Mouse (Mus musculus) hindbrain, embryonic 13.5 days (tissue): Measurements from ENCODE around the gene Taar7b. TPM values are rescaled to one million over a fixed set of nuclear protein-coding genes. Genes with fewer than 3 reads are reported as not detected.
A peak's percentile ranks its signal among the peaks of the same experiment; 100 is the strongest.

Experiments
- ATAC-seq: fragments of 200-750 bp; cut with Nextera tagmentation; 2 replicates; pipeline ENCODE4 v1.8.0; 2017; ENCODE audit warnings: moderate TSS enrichment; ENCODE audit not compliant: low FRiP score
- H3K27ac ChIP-seq: fragments of 300-500 bp; sonication (generic); 2 replicates; pipeline ENCODE4 v1.5.1; 2015; ENCODE audit warnings: inconsistent platforms, mild to moderate bottlenecking, moderate library complexity
- H3K27me3 ChIP-seq: fragments of 300-500 bp; sonication (generic); 2 replicates; pipeline ENCODE4 v1.6.1; 2015; ENCODE audit warnings: mild to moderate bottlenecking, inconsistent platforms
- H3K36me3 ChIP-seq: fragments of 300-500 bp; sonication (generic); 2 replicates; pipeline ENCODE4 v1.6.1; 2015; ENCODE audit warnings: mild to moderate bottlenecking, inconsistent platforms
- H3K4me1 ChIP-seq: fragments of 300-500 bp; sonication (generic); replicated peaks from 2 replicates; pipeline ENCODE4 v1.6.1; 2015; ENCODE audit warnings: inconsistent platforms
- H3K4me2 ChIP-seq: fragments of 300-500 bp; sonication (generic); 2 replicates; pipeline ENCODE4 v1.6.1; 2015; ENCODE audit warnings: inconsistent platforms, mild to moderate bottlenecking, moderate library complexity
- H3K4me3 ChIP-seq: fragments of 300-500 bp; sonication (generic); 2 replicates; pipeline ENCODE4 v1.5.1; 2015; ENCODE audit warnings: mild to moderate bottlenecking, inconsistent platforms
- H3K9ac ChIP-seq: fragments of 300-500 bp; sonication (generic); 2 replicates; pipeline ENCODE4 v1.6.1; 2015; ENCODE audit warnings: mild to moderate bottlenecking, inconsistent platforms
- H3K9me3 ChIP-seq: fragments of 300-500 bp; sonication (generic); 2 replicates; pipeline ENCODE4 v1.6.1; 2016; ENCODE audit warnings: inconsistent platforms
- WGBS: fragments of 180-500 bp; shearing (Covaris S2); methylation state at CpG from one replicate; pipeline ENCODE4 v1.1.7; 2015; 5-methylcytosine and 5-hydroxymethylcytosine counted together
- polyA plus RNA-seq: library from polyadenylated mRNA; unstranded; fragments of >200 nt; fragmentation: Nextera tagmentation; extraction: Ambion mirVana; gene quantifications from 2 replicates; pipeline ENCODE4 v1.2.1, GENCODE M21; 2015

The Taar7b gene
- not detected in 2 replicates for polyA plus RNA-seq

- Histone ChIP-seq H3K27ac (no peak within 1 kb of the TSS), H3K36me3 (no peaks in the 10 kb centered on the region), H3K4me2 (no peak within 1 kb of the TSS), H3K9me3 (no peaks in the 10 kb centered on the region), H3K4me1 (no peaks in the 10 kb centered on the region), H3K27me3 (no peaks in the 10 kb centered on the region), H3K9ac (no peak within 1 kb of the TSS), H3K4me3 (no peak within 1 kb of the TSS)
- ATAC-seq, result no peak
- 93% methylated on average over 1 of the region's 1 CpGs for WGBS
Observed at GRCm38 (mm10) chr10:23999639-24000038, at the start of gene Taar7b. Gene Taar7b (plus strand): TSS chr10:23999939.

- Histone ChIP-seq H3K9ac (no peak overlapping the region), H3K4me3 (no peak overlapping the region), H3K27ac (no peak overlapping the region), H3K4me2 (no peak overlapping the region), H3K4me1 (no peaks in the 10 kb centered on the region), H3K9me3 (no peaks in the 10 kb centered on the region), H3K36me3 (no peaks in the 10 kb centered on the region), H3K27me3 (no peaks in the 10 kb centered on the region)
- WGBS, result 88% methylated on average over 6 of the region's 6 CpGs
- ATAC-seq, result no peak
Observed at GRCm38 (mm10) chr10:23951714-23952113, 48.0 kb upstream of the Taar7b start.

DNA sequence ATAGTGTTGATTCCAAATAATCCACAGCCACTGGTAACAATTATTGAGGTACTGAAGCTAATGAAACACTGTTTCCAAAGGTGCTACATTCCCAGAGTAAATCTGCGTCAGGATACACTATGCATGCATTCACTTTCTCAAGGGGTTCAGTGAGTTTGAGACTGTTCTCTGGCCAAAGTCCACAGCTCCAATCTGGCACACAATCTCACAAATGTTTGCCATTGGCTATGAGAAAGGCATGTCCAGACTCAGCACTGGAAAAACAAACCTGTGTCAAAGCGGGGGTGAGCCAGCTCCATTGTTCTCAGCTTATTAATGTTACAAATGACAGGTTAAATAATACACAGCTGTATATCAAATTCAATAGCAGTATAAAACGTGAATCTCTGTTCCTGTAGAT lies 40.7 kb upstream of the Taar7b start:
- Histone ChIP-seq H3K27me3 (no peaks in the 10 kb centered on the region), H3K4me2 (no peak overlapping the region), H3K9ac (no peak overlapping the region), H3K4me1 (no peaks in the 10 kb centered on the region), H3K9me3 (no peaks in the 10 kb centered on the region), H3K36me3 (no peaks in the 10 kb centered on the region), H3K27ac (no peak overlapping the region), H3K4me3 (no peak overlapping the region)
- WGBS, result 78% methylated on average over 3 of the region's 3 CpGs
- no peak for ATAC-seq

GRCm38 (mm10) chr10:23960444-23960915 lies 39.3 kb upstream of the Taar7b start, which contains the start of gene Taar4:
Gene Taar4 (plus strand): TSS chr10:23960494.
- Histone ChIP-seq H3K27ac (no peak within 1 kb of the TSS), H3K4me3 (no peak within 1 kb of the TSS), H3K27me3 (no peaks in the 10 kb centered on the region), H3K9me3 (no peaks in the 10 kb centered on the region), H3K9ac (no peak within 1 kb of the TSS), H3K4me2 (no peak within 1 kb of the TSS), H3K4me1 (no peaks in the 10 kb centered on the region), H3K36me3 (no peaks in the 10 kb centered on the region)
- 93% methylated on average over 13 of the region's 13 CpGs for WGBS
- ATAC-seq, result no peak

- 66% methylated on average over 3 of the region's 3 CpGs for WGBS
- no peak overlapping the region for H3K9ac ChIP-seq
- H3K9me3 ChIP-seq, result no peaks in the 10 kb centered on the region
- no peak overlapping the region for H3K27ac ChIP-seq
- H3K36me3 ChIP-seq, result no peaks in the 10 kb centered on the region
- H3K4me1 ChIP-seq, result no peaks in the 10 kb centered on the region
- H3K4me3 ChIP-seq, result no peak overlapping the region
- ATAC-seq, result no peak
- H3K27me3 ChIP-seq, result no peaks in the 10 kb centered on the region
- H3K4me2 ChIP-seq, result no peak overlapping the region
Observed at GRCm38 (mm10) chr10:23963444-23963843, 36.3 kb upstream of the Taar7b start.

- H3K9me3 ChIP-seq, result no peaks in the 10 kb centered on the region
- no peak overlapping the region for H3K4me3 ChIP-seq
- H3K27me3 ChIP-seq, result no peaks in the 10 kb centered on the region
- no peaks in the 10 kb centered on the region for H3K4me1 ChIP-seq
- no peak for ATAC-seq
- no peak overlapping the region for H3K4me2 ChIP-seq
- no peak overlapping the region for H3K9ac ChIP-seq
- H3K27ac ChIP-seq, result no peak overlapping the region
- 90% methylated on average over 6 of the region's 6 CpGs for WGBS
- no peaks in the 10 kb centered on the region for H3K36me3 ChIP-seq
Observed at GRCm38 (mm10) chr10:23964921-23965610, 34.7 kb upstream of the Taar7b start.

- ATAC-seq, result no peak
- WGBS, result 92% methylated on average over 11 of the region's 11 CpGs
- Histone ChIP-seq H3K36me3 (no peaks in the 10 kb centered on the region), H3K9ac (no peak within 1 kb of the TSS), H3K9me3 (no peaks in the 10 kb centered on the region), H3K4me2 (no peak within 1 kb of the TSS), H3K4me3 (no peak within 1 kb of the TSS), H3K27me3 (no peaks in the 10 kb centered on the region), H3K27ac (no peak within 1 kb of the TSS), H3K4me1 (no peaks in the 10 kb centered on the region)
Observed at GRCm38 (mm10) chr10:23970656-23971165, 29.0 kb upstream of the Taar7b start, which contains the start of gene Taar5. Gene Taar5 (plus strand): TSS chr10:23970706.

- no peak for ATAC-seq
- WGBS, result 91% methylated on average over 5 of the region's 5 CpGs
- Histone ChIP-seq H3K4me1 (no peaks in the 10 kb centered on the region), H3K9ac (no peak overlapping the region), H3K9me3 (no peaks in the 10 kb centered on the region), H3K4me3 (no peak overlapping the region), H3K4me2 (no peak overlapping the region), H3K27ac (no peak overlapping the region), H3K36me3 (no peaks in the 10 kb centered on the region), H3K27me3 (no peaks in the 10 kb centered on the region)
Observed at GRCm38 (mm10) chr10:23971256-23971655, 28.5 kb upstream of the Taar7b start.

- Histone ChIP-seq H3K4me1 (no peaks in the 10 kb centered on the region), H3K9ac (no peak overlapping the region), H3K36me3 (no peaks in the 10 kb centered on the region), H3K9me3 (no peaks in the 10 kb centered on the region), H3K27me3 (no peaks in the 10 kb centered on the region), H3K4me3 (no peak overlapping the region), H3K4me2 (no peak overlapping the region), H3K27ac (no peak overlapping the region)
- 31% methylated on average over 4 of the region's 4 CpGs for WGBS
- no peak for ATAC-seq
Observed at GRCm38 (mm10) chr10:23977958-23978357, 21.8 kb upstream of the Taar7b start.

- no peaks in the 10 kb centered on the region for H3K4me1 ChIP-seq
- no peaks in the 10 kb centered on the region for H3K27me3 ChIP-seq
- H3K4me3 ChIP-seq, result no peak overlapping the region
- H3K36me3 ChIP-seq, result no peaks in the 10 kb centered on the region
- 45% methylated on average over 16 of the region's 16 CpGs for WGBS
- H3K9me3 ChIP-seq, result no peaks in the 10 kb centered on the region
- no peak overlapping the region for H3K27ac ChIP-seq
- H3K4me2 ChIP-seq, result no peak overlapping the region
- no peak overlapping the region for H3K9ac ChIP-seq
- peak; percentile 89 for ATAC-seq
Observed at GRCm38 (mm10) chr10:23978901-23979705, 20.6 kb upstream of the Taar7b start.

DNA sequence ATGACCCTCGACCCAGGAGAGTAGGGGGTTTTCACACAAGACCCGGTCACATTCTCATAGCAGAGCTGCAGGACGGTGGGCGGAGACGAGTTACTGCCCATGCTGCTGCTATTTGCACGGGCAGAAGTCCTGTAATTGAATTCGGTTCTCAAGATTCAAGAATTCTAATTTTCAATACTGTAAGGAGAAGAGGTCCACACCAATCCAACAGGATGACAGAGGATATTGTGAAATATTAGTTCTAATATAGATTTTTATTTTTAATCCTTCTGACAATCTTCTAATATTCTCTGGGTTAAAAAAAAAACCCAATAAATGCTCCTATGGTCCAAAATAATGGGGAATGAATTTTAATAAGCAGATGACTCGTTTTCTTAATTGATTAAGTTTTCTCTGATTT lies 14.2 kb upstream of the Taar7b start, which contains the start of gene Taar6:
Gene Taar6, minus strand, starts transcription at position 101 of the 400 bp plus-strand sequence.
- H3K27me3 ChIP-seq, result no peaks in the 10 kb centered on the region
- ATAC-seq, result no peak
- no peak within 1 kb of the TSS for H3K4me3 ChIP-seq
- 76% methylated on average over 8 of the region's 8 CpGs for WGBS
- no peaks in the 10 kb centered on the region for H3K4me1 ChIP-seq
- H3K36me3 ChIP-seq, result no peaks in the 10 kb centered on the region
- H3K9ac ChIP-seq, result no peak within 1 kb of the TSS
- no peaks in the 10 kb centered on the region for H3K9me3 ChIP-seq
- H3K4me2 ChIP-seq, result no peak within 1 kb of the TSS
- H3K27ac ChIP-seq, result no peak within 1 kb of the TSS

DNA sequence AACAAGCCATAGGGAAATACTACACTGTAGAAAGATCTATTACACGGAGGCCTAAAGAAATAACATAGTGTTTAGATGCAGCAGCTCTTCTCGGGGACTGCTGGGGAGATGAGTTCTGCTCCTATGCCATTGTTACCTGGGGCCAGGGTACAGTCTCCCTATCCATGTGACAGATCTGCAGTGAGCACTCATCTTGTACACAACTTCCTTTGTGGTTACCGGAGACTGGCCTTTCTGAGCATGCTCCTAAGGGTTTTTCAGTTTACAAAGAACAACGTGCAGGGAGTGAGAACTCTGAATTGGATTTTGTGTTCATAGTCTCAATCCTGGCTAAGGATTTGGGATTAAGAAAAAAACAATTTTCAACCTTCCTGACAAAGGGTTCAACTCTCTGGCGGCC lies 13.3 kb upstream of the Taar7b start:
- ATAC-seq, result no peak
- Histone ChIP-seq H3K4me3 (no peak overlapping the region), H3K4me2 (no peak overlapping the region), H3K9me3 (no peaks in the 10 kb centered on the region), H3K27ac (no peak overlapping the region), H3K27me3 (no peaks in the 10 kb centered on the region), H3K4me1 (no peaks in the 10 kb centered on the region), H3K9ac (no peak overlapping the region), H3K36me3 (no peaks in the 10 kb centered on the region)
- 83% methylated on average over 5 of the region's 5 CpGs for WGBS
